Mouse (Mus musculus): ENCODE data around the gene Myf6. TPM values are rescaled to one million over a fixed set of nuclear protein-coding genes. Genes with fewer than 3 reads are reported as not detected.

The Myf6 gene
- not detected in 2 replicates for polyA plus RNA-seq (2015; fragmentation: Nextera tagmentation; extraction: Ambion mirVana)

GRCm38 (mm10) chr10:107494568-107494967 is at the start of gene Myf6:
Gene Myf6, minus strand, starts transcription at chr10:107494737.
- H3K4me1 ChIP-seq (replicated peaks), result peaks cover 11% of the 10 kb centered on the region; the same call in 1 of the 2 replicates
- H3K4me3 ChIP-seq, result peak within 1 kb of the TSS; percentile 24; the same call in 1 of the 2 replicates
- no peak within 1 kb of the TSS for H3K27ac ChIP-seq
- no peaks in the 10 kb centered on the region for H3K36me3 ChIP-seq
- H3K4me2 ChIP-seq, result peak within 1 kb of the TSS; percentile 46
- H3K9ac ChIP-seq, result 0 out of 2 replicates have a peak within 1 kb of the TSS, but pooled peaks have one; percentile 8
- no peaks in the 10 kb centered on the region for H3K9me3 ChIP-seq
- H3K27me3 ChIP-seq, result no peaks in the 10 kb centered on the region
- ATAC-seq (ENCODE audit: low FRiP score), result no peak
- WGBS, result 92% methylated on average over 6 of the region's 6 CpGs

- no peaks in the 10 kb centered on the region for H3K27me3 ChIP-seq
- ATAC-seq (ENCODE audit: low FRiP score), result no peak
- WGBS, result 56% methylated on average over 1 of the region's 1 CpGs
- no peak overlapping the region for H3K27ac ChIP-seq
- no peaks in the 10 kb centered on the region for H3K36me3 ChIP-seq
- no peak overlapping the region for H3K9ac ChIP-seq
- no peaks in the 10 kb centered on the region for H3K4me1 ChIP-seq (replicated peaks)
- H3K4me2 ChIP-seq, result no peak overlapping the region
- H3K4me3 ChIP-seq, result no peak overlapping the region
- H3K9me3 ChIP-seq, result no peaks in the 10 kb centered on the region
Observed at GRCm38 (mm10) chr10:107543026-107543425, 48.5 kb upstream of the Myf6 start.

GRCm38 (mm10) chr10:107528758-107529157 is 34.2 kb upstream of the Myf6 start:
- H3K36me3 ChIP-seq, result no peaks in the 10 kb centered on the region
- no peak overlapping the region for H3K4me2 ChIP-seq
- 76% methylated on average over 1 of the region's 1 CpGs for WGBS
- H3K4me1 ChIP-seq (replicated peaks), result no peaks in the 10 kb centered on the region
- no peak overlapping the region for H3K4me3 ChIP-seq
- no peak for ATAC-seq (ENCODE audit: low FRiP score)
- H3K9me3 ChIP-seq, result no peaks in the 10 kb centered on the region
- H3K27ac ChIP-seq, result no peak overlapping the region
- no peak overlapping the region for H3K9ac ChIP-seq
- no peaks in the 10 kb centered on the region for H3K27me3 ChIP-seq

- Histone ChIP-seq H3K4me2 (no peak overlapping the region), H3K36me3 (no peaks in the 10 kb centered on the region), H3K9ac (no peak overlapping the region), H3K4me1 (replicated peaks) (no peaks in the 10 kb centered on the region), H3K27ac (no peak overlapping the region), H3K4me3 (no peak overlapping the region), H3K9me3 (no peaks in the 10 kb centered on the region), H3K27me3 (no peaks in the 10 kb centered on the region)
- ATAC-seq (ENCODE audit: low FRiP score), result no peak
- 83% methylated on average over 5 of the region's 5 CpGs for WGBS
Observed at GRCm38 (mm10) chr10:107519216-107519615, 24.7 kb upstream of the Myf6 start.

GRCm38 (mm10) chr10:107516641-107517040 is 22.1 kb upstream of the Myf6 start:
- Histone ChIP-seq H3K27me3 (no peaks in the 10 kb centered on the region), H3K4me2 (no peak overlapping the region), H3K36me3 (no peaks in the 10 kb centered on the region), H3K9me3 (no peaks in the 10 kb centered on the region), H3K4me1 (replicated peaks) (no peaks in the 10 kb centered on the region), H3K4me3 (no peak overlapping the region), H3K9ac (no peak overlapping the region), H3K27ac (no peak overlapping the region)
- ATAC-seq (ENCODE audit: low FRiP score), result no peak
- 81% methylated on average over 7 of the region's 7 CpGs for WGBS

GRCm38 (mm10) chr10:107514735-107515134 is 20.2 kb upstream of the Myf6 start:
- Histone ChIP-seq H3K4me3 (no peak overlapping the region), H3K27ac (no peak overlapping the region), H3K27me3 (no peaks in the 10 kb centered on the region), H3K9me3 (no peaks in the 10 kb centered on the region), H3K36me3 (no peaks in the 10 kb centered on the region), H3K4me1 (replicated peaks) (no peaks in the 10 kb centered on the region), H3K4me2 (no peak overlapping the region), H3K9ac (no peak overlapping the region)
- ATAC-seq (ENCODE audit: low FRiP score), result no peak
- 84% methylated on average over 7 of the region's 7 CpGs for WGBS

- Histone ChIP-seq H3K4me1 (replicated peaks) (no peaks in the 10 kb centered on the region), H3K4me3 (no peak overlapping the region), H3K27me3 (no peaks in the 10 kb centered on the region), H3K36me3 (no peaks in the 10 kb centered on the region), H3K27ac (no peak overlapping the region), H3K4me2 (no peak overlapping the region), H3K9ac (no peak overlapping the region), H3K9me3 (no peaks in the 10 kb centered on the region)
- WGBS, result 93% methylated on average over 2 of the region's 2 CpGs
- ATAC-seq (ENCODE audit: low FRiP score), result no peak
Observed at GRCm38 (mm10) chr10:107506397-107506796, 11.9 kb upstream of the Myf6 start.

GRCm38 (mm10) chr10:107503430-107503829 is 8.9 kb upstream of the Myf6 start:
- Histone ChIP-seq H3K4me2 (no peak overlapping the region), H3K4me1 (replicated peaks) (no peaks in the 10 kb centered on the region), H3K27ac (no peak overlapping the region), H3K27me3 (no peaks in the 10 kb centered on the region), H3K4me3 (no peak overlapping the region), H3K9ac (no peak overlapping the region), H3K36me3 (no peaks in the 10 kb centered on the region), H3K9me3 (no peaks in the 10 kb centered on the region)
- WGBS, result 88% methylated on average over 4 of the region's 4 CpGs
- no peak for ATAC-seq (ENCODE audit: low FRiP score)

GRCm38 (mm10) chr10:107502193-107502592 is 7.7 kb upstream of the Myf6 start:
- WGBS, result 93% methylated on average over 7 of the region's 7 CpGs
- no peak overlapping the region for H3K27ac ChIP-seq
- no peak for ATAC-seq (ENCODE audit: low FRiP score)
- no peak overlapping the region for H3K4me2 ChIP-seq
- no peaks in the 10 kb centered on the region for H3K27me3 ChIP-seq
- H3K36me3 ChIP-seq, result no peaks in the 10 kb centered on the region
- no peak overlapping the region for H3K9ac ChIP-seq
- H3K9me3 ChIP-seq, result no peaks in the 10 kb centered on the region
- H3K4me3 ChIP-seq, result no peak overlapping the region
- H3K4me1 ChIP-seq (replicated peaks), result no peaks in the 10 kb centered on the region

- no peak for ATAC-seq (ENCODE audit: low FRiP score)
- H3K27ac ChIP-seq, result no peak overlapping the region
- H3K4me2 ChIP-seq, result no peak overlapping the region
- WGBS, result 89% methylated on average over 7 of the region's 7 CpGs
- no peaks in the 10 kb centered on the region for H3K27me3 ChIP-seq
- H3K4me1 ChIP-seq (replicated peaks), result no peaks in the 10 kb centered on the region
- no peak overlapping the region for H3K9ac ChIP-seq
- no peaks in the 10 kb centered on the region for H3K36me3 ChIP-seq
- no peaks in the 10 kb centered on the region for H3K9me3 ChIP-seq
- no peak overlapping the region for H3K4me3 ChIP-seq
Observed at GRCm38 (mm10) chr10:107499656-107500055, 5.1 kb upstream of the Myf6 start.

- ATAC-seq (ENCODE audit: low FRiP score), result no peak
- Histone ChIP-seq H3K4me2 (no peak overlapping the region), H3K4me3 (no peak overlapping the region), H3K9me3 (no peaks in the 10 kb centered on the region), H3K27ac (no peak overlapping the region), H3K4me1 (replicated peaks) (peaks cover 11% of the 10 kb centered on the region; the same call in 1 of the 2 replicates), H3K9ac (no peak overlapping the region), H3K36me3 (no peaks in the 10 kb centered on the region), H3K27me3 (no peaks in the 10 kb centered on the region)
- 88% methylated on average over 1 of the region's 1 CpGs for WGBS
Observed at GRCm38 (mm10) chr10:107496402-107496801, 1.9 kb upstream of the Myf6 start.

GRCm38 (mm10) chr10:107493580-107494474 is 710 bp downstream of the Myf6 start:
- no peaks in the 10 kb centered on the region for H3K36me3 ChIP-seq
- WGBS, result 51% methylated on average over 20 of the region's 20 CpGs
- peak overlapping the region; percentile 46 for H3K4me2 ChIP-seq
- 0 out of 2 replicates have a peak overlapping the region, but pooled peaks have one; percentile 8 for H3K9ac ChIP-seq
- H3K4me3 ChIP-seq, result peak overlapping the region; percentile 24
- ATAC-seq (ENCODE audit: low FRiP score), result peak; percentile 84
- peaks cover 12% of the 10 kb centered on the region; the same call in 1 of the 2 replicates for H3K4me1 ChIP-seq (replicated peaks)
- H3K27me3 ChIP-seq, result no peaks in the 10 kb centered on the region
- no peaks in the 10 kb centered on the region for H3K9me3 ChIP-seq
- H3K27ac ChIP-seq, result no peak overlapping the region

All from hindbrain, embryonic 13.5 days (tissue).